Mouse (Mus musculus): ENCODE results near the gene Tom1l2.

DNA sequence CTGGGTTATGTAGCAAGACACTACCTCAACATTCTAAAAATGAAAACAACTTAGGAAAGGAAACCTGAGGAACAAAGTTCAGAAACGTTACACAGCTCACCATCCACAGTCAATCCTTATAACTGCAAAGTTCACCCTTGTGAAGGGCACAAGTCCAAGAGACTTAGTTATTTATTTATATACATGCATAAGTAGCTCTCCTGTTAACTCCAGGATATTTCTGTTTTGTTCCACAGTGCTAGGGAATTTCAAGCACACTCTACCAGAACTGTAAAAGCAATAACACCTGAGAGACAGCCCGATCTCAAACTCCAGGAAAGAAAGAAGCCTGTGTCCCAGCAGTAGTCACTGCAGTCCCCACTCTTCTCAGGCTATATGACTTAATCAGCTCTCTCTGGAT is 31.3 kb downstream of the Tom1l2 start:
- no peak for TF ChIP-seq SMC3 (IDR thresholded peaks at IDR 0.05; ENCODE audit: low read depth, low read length)
- TF ChIP-seq USF2 (conservative IDR thresholded peaks at IDR 0.05; ENCODE audit: low read depth, low read length), result no peak
- TF ChIP-seq ZC3H11A (IDR thresholded peaks at IDR 0.05; ENCODE audit: low read depth, low read length), result no peak
- no peak for TF ChIP-seq MXI1 (IDR thresholded peaks at IDR 0.05; ENCODE audit: low read depth, low read length)
- TF ChIP-seq POLR2A (IDR thresholded peaks at IDR 0.05; ENCODE audit: low read depth, low read length), result no peak
- TF ChIP-seq CTCF (conservative IDR thresholded peaks at IDR 0.05 in 1 of 2, IDR thresholded peaks at IDR 0.05 in 1 of 2; ENCODE audit: low read depth in 2 of 2, low read length in 2 of 2), result no peak
- no peak for TF ChIP-seq MYC (IDR thresholded peaks at IDR 0.05; ENCODE audit: low read depth, low read length)
- no peak for TF ChIP-seq MAX (IDR thresholded peaks at IDR 0.05; ENCODE audit: low read length)
- no peak for TF ChIP-seq TCF12 (IDR thresholded peaks at IDR 0.05; ENCODE audit: low read depth, low read length)
